Mouse (Mus musculus): ENCODE data around the gene Zscan4d. TPM values are rescaled to one million over a fixed set of nuclear protein-coding genes. Genes with fewer than 3 reads are reported as not detected.
"Not testable (repeated sequence)": the region's sequence is repeated elsewhere in the genome, so short reads cannot be mapped to it uniquely, and the experiment has no call there.

The Zscan4d gene
- polyA plus RNA-seq (2016; fragmentation: Nextera tagmentation; extraction: Ambion mirVana) = not detected in 2 replicates

- not testable (repeated sequence) for H3K27ac ChIP-seq; H3K27me3 ChIP-seq; H3K9me3 ChIP-seq (replicated peaks); H3K9ac ChIP-seq; H3K4me3 ChIP-seq; ATAC-seq (ENCODE audit: low FRiP score); H3K4me2 ChIP-seq (replicated peaks); H3K4me1 ChIP-seq; H3K36me3 ChIP-seq
- WGBS = 89% methylated on average over 4 of the region's 4 CpGs
Observed at GRCm38 (mm10) chr7:11166059-11166458, at the start of gene Zscan4d. Gene Zscan4d, minus strand, starts transcription at chr7:11166159.

DNA sequence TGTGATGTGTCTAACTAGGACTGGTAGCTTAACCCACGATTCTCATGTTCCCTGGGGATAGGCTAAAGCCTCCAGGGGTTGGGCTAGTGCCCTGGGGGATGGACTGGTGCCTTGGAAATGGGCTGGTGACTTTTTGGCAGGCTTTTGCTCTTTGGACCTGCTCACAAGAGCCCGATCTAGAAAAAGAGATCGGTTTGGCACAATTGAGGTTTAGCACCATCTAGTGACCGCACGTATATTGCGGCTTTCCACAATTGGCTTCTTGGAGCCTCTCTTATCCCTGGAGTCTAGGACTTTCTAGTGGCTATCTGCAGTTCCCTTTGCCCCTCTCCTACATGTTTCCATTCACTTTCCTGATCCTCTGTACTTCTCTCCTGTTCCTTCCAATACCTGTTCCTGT is 7.9 kb downstream of the Zscan4d start:
- not testable (repeated sequence) for ATAC-seq (ENCODE audit: low FRiP score); H3K9me3 ChIP-seq (replicated peaks); H3K4me1 ChIP-seq; H3K27ac ChIP-seq; H3K27me3 ChIP-seq; H3K4me3 ChIP-seq; H3K9ac ChIP-seq; H3K4me2 ChIP-seq (replicated peaks); H3K36me3 ChIP-seq
- 38% methylated on average over 6 of the region's 6 CpGs for WGBS

Other genes with a start within 250 kb of the Zscan4d start
- gene Zscan4c, start 160.4 kb downstream of the Zscan4d start, polyA plus RNA-seq (2016; fragmentation: Nextera tagmentation; extraction: Ambion mirVana) = not detected in 2 replicates
- not detected in 2 replicates for gene Zscan4-ps1, start 96.5 kb downstream of the Zscan4d start, polyA plus RNA-seq (2016; fragmentation: Nextera tagmentation; extraction: Ambion mirVana)
- not detected in 2 replicates for gene Zscan4e, start 144.5 kb upstream of the Zscan4d start, polyA plus RNA-seq (2016; fragmentation: Nextera tagmentation; extraction: Ambion mirVana)
- gene Zscan4f, start 231.8 kb upstream of the Zscan4d start, polyA plus RNA-seq (2016; fragmentation: Nextera tagmentation; extraction: Ambion mirVana) = not detected in 2 replicates

Measured in hindbrain, embryonic 12.5 days (tissue).